Mouse (Mus musculus): ENCODE data around the gene Slc9b1. TPM values are rescaled to one million over a fixed set of nuclear protein-coding genes. Genes with fewer than 3 reads are reported as not detected.
A peak's percentile ranks its signal among the peaks of the same experiment; 100 is the strongest.

Gene Slc9b1
- polyA plus RNA-seq (2015; fragmentation: Nextera tagmentation; extraction: Ambion mirVana): not detected in 2 replicates

GRCm38 (mm10) chr3:135347739-135348264 lies at the start of gene Slc9b1:
Gene Slc9b1 (plus strand): TSS chr3:135348029.
- WGBS (ENCODE audit: insufficient replicate concordance): 60% methylated on average over 14 of the region's 14 CpGs
- Histone ChIP-seq H3K4me3 (replicated peaks) (no peak within 1 kb of the TSS), H3K36me3 (no peaks in the 10 kb centered on the region), H3K27ac (no peak within 1 kb of the TSS), H3K9me3 (replicated peaks) (no peaks in the 10 kb centered on the region), H3K27me3 (no peaks in the 10 kb centered on the region), H3K9ac (no peak within 1 kb of the TSS), H3K4me2 (no peak within 1 kb of the TSS), H3K4me1 (replicated peaks) (no peaks in the 10 kb centered on the region)
- DNase-seq: peak; percentile 1
- ATAC-seq (ENCODE audit: low read depth): no peak

GRCm38 (mm10) chr3:135298560-135298959 lies 49.3 kb upstream of the Slc9b1 start:
- DNase-seq: no peak
- Histone ChIP-seq H3K27me3 (no peaks in the 10 kb centered on the region), H3K27ac (no peak overlapping the region), H3K4me1 (replicated peaks) (no peaks in the 10 kb centered on the region), H3K9me3 (replicated peaks) (no peaks in the 10 kb centered on the region), H3K36me3 (no peaks in the 10 kb centered on the region), H3K4me2 (no peak overlapping the region), H3K9ac (no peak overlapping the region), H3K4me3 (replicated peaks) (no peak overlapping the region)
- WGBS (ENCODE audit: insufficient replicate concordance): 58% methylated on average over 3 of the region's 3 CpGs
- no peak for ATAC-seq (ENCODE audit: low read depth)

GRCm38 (mm10) chr3:135300081-135300480 lies 47.7 kb upstream of the Slc9b1 start:
- H3K36me3 ChIP-seq: no peaks in the 10 kb centered on the region
- H3K4me2 ChIP-seq: no peak overlapping the region
- no peaks in the 10 kb centered on the region for H3K9me3 ChIP-seq (replicated peaks)
- 45% methylated on average over 6 of the region's 6 CpGs for WGBS (ENCODE audit: insufficient replicate concordance)
- ATAC-seq (ENCODE audit: low read depth) (no peak), DNase-seq (no peak)
- no peak overlapping the region for H3K4me3 ChIP-seq (replicated peaks)
- no peaks in the 10 kb centered on the region for H3K4me1 ChIP-seq (replicated peaks)
- H3K27ac ChIP-seq: no peak overlapping the region
- no peaks in the 10 kb centered on the region for H3K27me3 ChIP-seq
- no peak overlapping the region for H3K9ac ChIP-seq

DNA sequence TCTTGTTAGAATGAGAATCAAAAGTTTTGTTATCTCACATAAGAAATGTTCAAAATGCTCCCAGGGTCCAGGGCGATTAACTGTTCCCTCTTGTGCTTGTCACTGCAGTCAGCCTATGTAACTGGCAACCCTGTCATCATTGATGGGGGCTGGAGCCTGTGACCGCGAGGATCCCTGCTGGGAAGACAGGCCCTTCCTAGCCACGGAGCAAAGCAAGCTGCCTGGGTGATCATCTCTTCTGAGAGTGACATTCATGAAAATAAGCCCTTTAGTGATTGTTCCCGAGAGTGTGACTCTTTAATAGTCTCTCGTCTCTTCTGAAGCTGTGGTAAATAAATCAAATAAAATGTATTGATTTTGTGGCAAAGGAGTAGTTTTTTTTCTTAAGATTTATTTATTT lies 43.8 kb upstream of the Slc9b1 start:
- peaks cover 11% of the 10 kb centered on the region for H3K4me1 ChIP-seq (replicated peaks)
- WGBS (ENCODE audit: insufficient replicate concordance): 42% methylated on average over 6 of the region's 6 CpGs
- DNase-seq: no peak
- H3K9ac ChIP-seq: no peak overlapping the region
- H3K4me2 ChIP-seq: no peak overlapping the region
- no peaks in the 10 kb centered on the region for H3K9me3 ChIP-seq (replicated peaks)
- H3K27ac ChIP-seq: no peak overlapping the region
- ATAC-seq (ENCODE audit: low read depth): no peak
- no peaks in the 10 kb centered on the region for H3K36me3 ChIP-seq
- no peak overlapping the region for H3K4me3 ChIP-seq (replicated peaks)
- H3K27me3 ChIP-seq: no peaks in the 10 kb centered on the region

GRCm38 (mm10) chr3:135304566-135304965 lies 43.3 kb upstream of the Slc9b1 start:
- Histone ChIP-seq H3K4me2 (no peak overlapping the region), H3K9me3 (replicated peaks) (no peaks in the 10 kb centered on the region), H3K27ac (no peak overlapping the region), H3K4me1 (replicated peaks) (peaks cover 11% of the 10 kb centered on the region), H3K4me3 (replicated peaks) (no peak overlapping the region), H3K9ac (no peak overlapping the region), H3K27me3 (no peaks in the 10 kb centered on the region), H3K36me3 (no peaks in the 10 kb centered on the region)
- ATAC-seq (ENCODE audit: low read depth) (no peak), DNase-seq (no peak)
- 44% methylated on average over 9 of the region's 9 CpGs for WGBS (ENCODE audit: insufficient replicate concordance)

- peak; percentile 12 for DNase-seq
- ATAC-seq (ENCODE audit: low read depth): peak; percentile 90
- Histone ChIP-seq H3K4me3 (replicated peaks) (peak within 1 kb of the TSS; percentile 34), H3K4me1 (replicated peaks) (peaks cover 11% of the 10 kb centered on the region), H3K9ac (no peak within 1 kb of the TSS), H3K4me2 (peak within 1 kb of the TSS; percentile 59), H3K36me3 (no peaks in the 10 kb centered on the region), H3K9me3 (replicated peaks) (no peaks in the 10 kb centered on the region), H3K27ac (no peak within 1 kb of the TSS), H3K27me3 (no peaks in the 10 kb centered on the region)
- 9% methylated on average over 28 of the region's 28 CpGs for WGBS (ENCODE audit: insufficient replicate concordance)
These were observed 40.2 kb upstream of the Slc9b1 start, which contains the start of gene Slc9b2 for GRCm38 (mm10) chr3:135307411-135308259. Gene Slc9b2 (plus strand): TSS chr3:135307700.

- ATAC-seq (ENCODE audit: low read depth) (no peak), DNase-seq (no peak)
- WGBS (ENCODE audit: insufficient replicate concordance): 20% methylated on average over 2 of the region's 2 CpGs
- H3K4me1 ChIP-seq (replicated peaks): peaks cover 2% of the 10 kb centered on the region
- no peak overlapping the region for H3K9ac ChIP-seq
- H3K36me3 ChIP-seq: no peaks in the 10 kb centered on the region
- H3K9me3 ChIP-seq (replicated peaks): 0 out of 2 replicates have a peak, but pooled peaks cover 3% of the 10 kb centered on the region
- H3K27ac ChIP-seq: no peak overlapping the region
- H3K4me3 ChIP-seq (replicated peaks): no peak overlapping the region
- no peaks in the 10 kb centered on the region for H3K27me3 ChIP-seq
- H3K4me2 ChIP-seq: no peak overlapping the region
These were observed 34.8 kb upstream of the Slc9b1 start for GRCm38 (mm10) chr3:135312916-135313491.

- Histone ChIP-seq H3K27me3 (no peaks in the 10 kb centered on the region), H3K36me3 (no peaks in the 10 kb centered on the region), H3K27ac (no peak overlapping the region), H3K9ac (no peak overlapping the region), H3K4me3 (replicated peaks) (no peak overlapping the region), H3K4me1 (replicated peaks) (no peaks in the 10 kb centered on the region; the same call in 1 of the 2 replicates), H3K9me3 (replicated peaks) (0 out of 2 replicates have a peak, but pooled peaks cover 3% of the 10 kb centered on the region), H3K4me2 (no peak overlapping the region)
- ATAC-seq (ENCODE audit: low read depth) (no peak), DNase-seq (no peak)
- 49% methylated on average over 2 of the region's 2 CpGs for WGBS (ENCODE audit: insufficient replicate concordance)
These were observed 34.1 kb upstream of the Slc9b1 start for GRCm38 (mm10) chr3:135313727-135314126.

DNA sequence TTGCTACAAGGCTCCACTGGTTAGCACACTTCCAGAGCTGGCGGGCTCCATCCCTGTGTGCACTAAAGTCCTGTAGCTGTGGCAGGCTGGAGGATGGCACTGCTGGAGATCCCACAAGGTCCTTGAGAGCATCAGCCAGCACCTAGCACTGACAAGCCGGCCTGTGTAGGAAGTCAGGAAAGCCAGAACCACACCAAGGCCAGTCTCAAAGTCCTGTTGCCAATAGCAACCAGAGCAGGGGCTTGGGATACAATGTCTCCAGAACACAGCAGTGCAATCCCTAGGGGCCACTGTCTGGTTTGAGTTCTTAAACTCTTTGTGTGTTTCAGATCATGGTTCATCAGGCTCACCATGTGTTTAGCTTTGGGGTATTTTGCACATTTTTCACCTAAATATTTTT lies 33.0 kb upstream of the Slc9b1 start:
- Histone ChIP-seq H3K9ac (no peak overlapping the region), H3K27ac (no peak overlapping the region), H3K4me2 (no peak overlapping the region), H3K4me3 (replicated peaks) (no peak overlapping the region), H3K4me1 (replicated peaks) (no peaks in the 10 kb centered on the region; the same call in 1 of the 2 replicates), H3K36me3 (no peaks in the 10 kb centered on the region), H3K27me3 (no peaks in the 10 kb centered on the region), H3K9me3 (replicated peaks) (0 out of 2 replicates have a peak, but pooled peaks cover 3% of the 10 kb centered on the region)
- ATAC-seq (ENCODE audit: low read depth) (no peak), DNase-seq (no peak)
- 46% methylated on average over 2 of the region's 2 CpGs for WGBS (ENCODE audit: insufficient replicate concordance)

DNA sequence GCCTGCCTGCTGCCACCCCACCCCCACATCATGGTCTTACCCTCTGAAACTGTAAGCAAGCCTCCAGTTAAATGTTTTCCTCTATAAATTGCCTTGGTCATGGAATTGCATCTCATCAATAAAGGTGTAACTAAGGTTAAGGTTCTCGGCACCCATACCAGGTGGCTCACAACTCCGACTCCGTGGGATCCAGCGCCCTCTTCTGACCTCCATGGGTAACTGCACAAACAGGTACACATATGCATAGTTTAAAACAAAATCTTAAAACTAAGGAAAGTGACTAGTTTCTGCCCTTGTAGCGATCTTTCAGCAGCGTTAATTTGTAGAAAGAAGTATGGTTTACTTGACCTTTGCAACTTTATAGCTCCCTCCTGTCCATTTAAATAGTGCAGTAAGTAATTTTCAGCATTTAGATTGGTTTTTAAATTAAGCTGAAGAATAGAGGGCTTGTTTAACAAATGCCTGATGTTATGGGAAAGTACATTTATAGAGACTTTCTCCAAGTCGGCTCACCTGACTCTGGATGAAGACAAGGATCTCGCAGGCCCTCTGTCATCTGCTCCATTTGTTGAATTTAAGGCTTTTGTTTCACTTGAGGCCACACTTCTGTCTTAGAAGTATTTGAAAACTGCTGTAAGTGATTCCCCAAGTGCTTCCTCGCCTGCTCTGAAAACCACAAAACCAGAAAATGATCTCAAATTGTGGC lies 32.0 kb upstream of the Slc9b1 start:
- no peak overlapping the region for H3K27ac ChIP-seq
- no peak overlapping the region for H3K4me3 ChIP-seq (replicated peaks)
- no peaks in the 10 kb centered on the region; the same call in 1 of the 2 replicates for H3K4me1 ChIP-seq (replicated peaks)
- 66% methylated on average over 9 of the region's 9 CpGs for WGBS (ENCODE audit: insufficient replicate concordance)
- H3K9ac ChIP-seq: no peak overlapping the region
- H3K36me3 ChIP-seq: no peaks in the 10 kb centered on the region
- H3K27me3 ChIP-seq: no peaks in the 10 kb centered on the region
- no peak overlapping the region for H3K4me2 ChIP-seq
- H3K9me3 ChIP-seq (replicated peaks): 0 out of 2 replicates have a peak, but pooled peaks cover 3% of the 10 kb centered on the region
- ATAC-seq (ENCODE audit: low read depth): no peak
- DNase-seq: no peak

- H3K9me3 ChIP-seq (replicated peaks): 0 out of 2 replicates have a peak, but pooled peaks cover 3% of the 10 kb centered on the region
- no peak overlapping the region for H3K4me2 ChIP-seq
- DNase-seq (no peak), ATAC-seq (ENCODE audit: low read depth) (no peak)
- H3K9ac ChIP-seq: no peak overlapping the region
- no peak overlapping the region for H3K4me3 ChIP-seq (replicated peaks)
- H3K27me3 ChIP-seq: no peaks in the 10 kb centered on the region
- H3K36me3 ChIP-seq: no peaks in the 10 kb centered on the region
- H3K27ac ChIP-seq: no peak overlapping the region
- WGBS (ENCODE audit: insufficient replicate concordance): 56% methylated on average over 11 of the region's 11 CpGs
- H3K4me1 ChIP-seq (replicated peaks): no peaks in the 10 kb centered on the region; the same call in 1 of the 2 replicates
These were observed 29.5 kb upstream of the Slc9b1 start for GRCm38 (mm10) chr3:135318331-135318730.

All from liver, embryonic 13.5 days (tissue).